Mouse (Mus musculus) limb, embryonic 13.5 days (tissue): ENCODE data around the gene Zfp382. TPM values are rescaled to one million over a fixed set of nuclear protein-coding genes. Genes with fewer than 3 reads are reported as not detected.

ENCODE experiments used
- microRNA-seq: library from miRNA; unstranded; fragments of <30 nt; microRNA quantifications from one replicate; pipeline ENCODE4, GENCODE M21; 2016
- polyA plus RNA-seq: library from polyadenylated mRNA; unstranded; fragments of >200 nt; fragmentation: Nextera tagmentation; extraction: Ambion mirVana; gene quantifications from 2 replicates; pipeline ENCODE4 v1.2.1, GENCODE M21; 2015

Gene Zfp382
- polyA plus RNA-seq, 1 experiment from 2014 or later: 14.6 TPM

Small RNA genes lying within 50 kb of the gene (microRNA-seq; reads per million reads assigned to microRNA genes)
- not detected for gene Gm23368

Other genes with a start within 250 kb of the Zfp382 start
- gene Zfp27, start 215.4 kb upstream of the Zfp382 start, polyA plus RNA-seq: 14.5 and 14.7 TPM in 2 replicates
- gene Zfp383, start 213.7 kb upstream of the Zfp382 start, polyA plus RNA-seq: 8.3 and 8.5 TPM in 2 replicates
- gene Zfp74, start 167.9 kb upstream of the Zfp382 start, polyA plus RNA-seq: 14.9 and 17.6 TPM in 2 replicates
- 27.2 and 27.9 TPM in 2 replicates for gene Zfp568, start 138.0 kb upstream of the Zfp382 start, polyA plus RNA-seq
- 6.1 and 6.8 TPM in 2 replicates for gene Zfp14, start 70.6 kb upstream of the Zfp382 start, polyA plus RNA-seq
- gene Zfp82, start 49.0 kb upstream of the Zfp382 start, polyA plus RNA-seq: 8.8 and 9.7 TPM in 2 replicates
- gene Gm26920, start 31.5 kb upstream of the Zfp382 start, polyA plus RNA-seq: 2.3 and 3.3 TPM in 2 replicates
- gene Zfp566, start 31.4 kb upstream of the Zfp382 start, polyA plus RNA-seq: 18.8 and 20.6 TPM in 2 replicates
- 147 and 154 TPM in 2 replicates for gene Zfp260, start 27.2 kb upstream of the Zfp382 start, polyA plus RNA-seq
- gene Zfp146, start 47.8 kb downstream of the Zfp382 start, polyA plus RNA-seq: 22.2 and 22.4 TPM in 2 replicates
- 1.8 and 2.4 TPM in 2 replicates for gene Cox7a1, start 62.2 kb downstream of the Zfp382 start, polyA plus RNA-seq
- 94.9 and 100 TPM in 2 replicates for gene Capns1, start 76.9 kb downstream of the Zfp382 start, polyA plus RNA-seq
- 171 and 184 TPM in 2 replicates for gene Polr2i, start 110.0 kb downstream of the Zfp382 start, polyA plus RNA-seq
- 219 and 220 TPM in 2 replicates for gene Tbcb, start 110.3 kb downstream of the Zfp382 start, polyA plus RNA-seq
- gene Ovol3, start 113.8 kb downstream of the Zfp382 start, polyA plus RNA-seq: 0.28 TPM in 1 of 2 replicates, not detected in the other
- gene Thap8, start 158.2 kb downstream of the Zfp382 start, polyA plus RNA-seq: 0.28 and 0.48 TPM in 2 replicates
- gene Wdr62, start 158.5 kb downstream of the Zfp382 start, polyA plus RNA-seq: 8.5 and 9.2 TPM in 2 replicates
- 51.2 and 51.5 TPM in 2 replicates for gene Clip3, start 169.8 kb downstream of the Zfp382 start, polyA plus RNA-seq
- gene Alkbh6, start 186.8 kb downstream of the Zfp382 start, polyA plus RNA-seq: 94.2 and 99.2 TPM in 2 replicates
- 89.9 and 90.4 TPM in 2 replicates for gene Syne4, start 192.9 kb downstream of the Zfp382 start, polyA plus RNA-seq
- 0.95 and 1.2 TPM in 2 replicates for gene E130208F15Rik, start 199.8 kb downstream of the Zfp382 start, polyA plus RNA-seq
- 20.0 and 22.4 TPM in 2 replicates for gene Sdhaf1, start 202.0 kb downstream of the Zfp382 start, polyA plus RNA-seq
- gene Lrfn3, start 240.8 kb downstream of the Zfp382 start, polyA plus RNA-seq: 6.8 and 7.5 TPM in 2 replicates